Mouse (Mus musculus) layer of hippocampus, adult 9-10 months (tissue): Measurements from ENCODE around the gene Lenep.
"Not testable (repeated sequence)": the region's sequence is repeated elsewhere in the genome, so short reads cannot be mapped to it uniquely, and the experiment has no call there.

Experiments used
- DNase-seq: peaks from one replicate; pipeline ENCODE4 v3.0.0; 2022; ENCODE audit warnings: low spot score

The Lenep gene

GRCm38 (mm10) chr3:89402693-89403092 is at the start of gene Lenep:
Gene Lenep (minus strand): TSS chr3:89402793.
- DNase-seq = no peak

GRCm38 (mm10) chr3:89451916-89452315 is 49.3 kb upstream of the Lenep start:
- DNase-seq = no peak

DNA sequence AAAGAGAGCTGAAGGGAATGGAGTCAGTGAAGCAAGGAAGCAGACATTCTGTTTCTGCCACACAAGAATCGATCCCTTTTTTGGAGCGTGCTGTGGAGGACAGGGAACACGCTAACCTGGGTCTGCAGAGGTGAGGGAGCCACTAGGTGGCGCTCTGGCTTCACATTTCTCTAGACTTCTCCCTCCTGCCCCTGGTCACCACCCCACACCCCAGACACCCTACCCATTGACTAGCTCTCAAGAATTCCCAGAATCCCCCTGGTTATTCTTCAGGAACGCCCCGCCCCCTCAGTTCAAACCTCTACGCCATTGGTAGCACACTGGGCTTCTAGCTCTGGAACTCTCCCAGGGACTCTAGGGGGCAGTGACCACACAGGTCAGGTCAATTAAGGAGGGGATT is 46.9 kb upstream of the Lenep start:
- DNase-seq = peak; percentile 53

DNA sequence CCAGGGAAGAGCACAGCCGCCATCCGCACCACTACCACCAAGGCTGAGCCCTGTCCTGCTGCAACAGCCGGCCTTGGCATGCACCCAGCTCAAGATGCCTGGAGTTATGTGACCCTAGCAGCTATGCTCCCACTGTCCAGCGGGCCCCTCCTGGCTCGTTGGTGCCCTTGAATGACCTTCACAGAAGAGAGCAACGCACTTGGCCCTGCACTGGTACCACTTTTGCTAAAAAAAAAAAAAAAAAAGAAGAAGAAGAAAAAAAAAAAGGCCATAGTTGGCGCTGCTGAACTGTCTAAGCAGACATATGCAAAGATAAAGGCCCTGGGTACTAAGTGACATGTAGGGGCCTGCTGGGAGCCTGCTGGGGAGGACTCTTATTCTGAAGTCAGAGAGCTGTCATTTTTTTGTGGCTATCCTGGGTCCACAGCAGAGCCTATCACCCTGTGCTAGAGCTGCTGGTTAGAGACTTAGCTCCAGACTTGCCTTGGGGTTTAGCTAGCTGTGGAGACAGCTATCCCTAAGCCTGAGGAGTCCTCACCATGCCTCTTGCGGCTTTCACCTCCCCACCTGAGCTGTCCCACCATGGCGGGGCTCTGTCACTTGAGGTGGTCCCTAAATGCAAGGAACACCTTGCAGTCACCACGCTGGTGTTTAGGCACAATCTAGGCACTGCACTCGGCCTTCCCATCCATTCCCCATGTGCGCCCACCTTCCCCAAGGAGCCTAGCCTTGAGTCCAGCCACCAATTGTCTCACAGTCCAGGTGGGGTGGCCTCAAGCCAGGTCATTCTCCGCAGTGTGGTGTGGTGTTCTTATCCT is 46.3 kb upstream of the Lenep start:
- no peak for DNase-seq

- DNase-seq = no peak
These were observed 38.1 kb upstream of the Lenep start for GRCm38 (mm10) chr3:89440691-89441090.

DNA sequence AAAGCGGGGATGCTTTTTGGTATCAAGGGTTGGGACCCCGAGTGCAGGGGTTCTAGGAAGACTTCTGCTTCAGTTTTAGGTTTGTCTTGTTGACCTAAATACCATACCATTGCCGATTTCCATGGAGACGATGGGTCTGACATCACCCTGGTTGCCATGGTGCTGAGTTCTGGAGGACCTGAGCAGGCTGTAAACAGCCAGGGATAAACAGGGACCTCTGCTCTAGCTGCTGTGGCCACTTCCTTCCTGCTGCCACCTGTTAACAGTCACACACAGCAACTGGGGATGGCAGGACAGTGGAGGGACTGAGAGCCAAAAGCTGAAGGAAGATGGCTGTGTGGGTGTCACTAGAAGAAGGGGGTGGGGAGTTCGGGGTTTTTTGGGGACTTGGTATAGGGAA is 34.7 kb upstream of the Lenep start:
- no peak for DNase-seq

- no peak for DNase-seq
These were observed 33.9 kb upstream of the Lenep start, which contains the start of gene Pbxip1 for GRCm38 (mm10) chr3:89436176-89437113. Gene Pbxip1 (plus strand): TSS chr3:89436706.

GRCm38 (mm10) chr3:89435041-89435440 is 32.4 kb upstream of the Lenep start:
- no peak for DNase-seq

- DNase-seq = no peak
These were observed 31.9 kb upstream of the Lenep start for GRCm38 (mm10) chr3:89434532-89434931.

DNA sequence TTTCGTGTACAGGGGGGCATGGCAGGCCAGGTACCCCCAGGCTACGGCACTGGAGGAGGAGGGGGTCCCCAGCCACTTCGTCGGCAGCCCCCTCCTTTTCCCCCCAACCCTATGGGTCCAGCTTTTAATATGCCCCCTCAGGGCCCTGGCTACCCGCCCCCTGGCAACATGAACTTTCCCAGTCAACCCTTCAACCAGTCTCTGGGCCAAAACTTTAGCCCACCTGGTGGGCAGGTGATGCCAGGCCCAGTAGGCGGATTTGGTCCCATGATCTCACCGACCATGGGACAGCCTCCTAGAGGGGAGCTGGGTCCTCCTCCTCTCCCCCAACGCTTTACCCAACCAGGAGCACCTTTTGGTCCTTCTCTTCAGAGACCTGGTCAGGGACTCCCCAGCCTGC is 30.0 kb upstream of the Lenep start:
- no peak for DNase-seq

DNA sequence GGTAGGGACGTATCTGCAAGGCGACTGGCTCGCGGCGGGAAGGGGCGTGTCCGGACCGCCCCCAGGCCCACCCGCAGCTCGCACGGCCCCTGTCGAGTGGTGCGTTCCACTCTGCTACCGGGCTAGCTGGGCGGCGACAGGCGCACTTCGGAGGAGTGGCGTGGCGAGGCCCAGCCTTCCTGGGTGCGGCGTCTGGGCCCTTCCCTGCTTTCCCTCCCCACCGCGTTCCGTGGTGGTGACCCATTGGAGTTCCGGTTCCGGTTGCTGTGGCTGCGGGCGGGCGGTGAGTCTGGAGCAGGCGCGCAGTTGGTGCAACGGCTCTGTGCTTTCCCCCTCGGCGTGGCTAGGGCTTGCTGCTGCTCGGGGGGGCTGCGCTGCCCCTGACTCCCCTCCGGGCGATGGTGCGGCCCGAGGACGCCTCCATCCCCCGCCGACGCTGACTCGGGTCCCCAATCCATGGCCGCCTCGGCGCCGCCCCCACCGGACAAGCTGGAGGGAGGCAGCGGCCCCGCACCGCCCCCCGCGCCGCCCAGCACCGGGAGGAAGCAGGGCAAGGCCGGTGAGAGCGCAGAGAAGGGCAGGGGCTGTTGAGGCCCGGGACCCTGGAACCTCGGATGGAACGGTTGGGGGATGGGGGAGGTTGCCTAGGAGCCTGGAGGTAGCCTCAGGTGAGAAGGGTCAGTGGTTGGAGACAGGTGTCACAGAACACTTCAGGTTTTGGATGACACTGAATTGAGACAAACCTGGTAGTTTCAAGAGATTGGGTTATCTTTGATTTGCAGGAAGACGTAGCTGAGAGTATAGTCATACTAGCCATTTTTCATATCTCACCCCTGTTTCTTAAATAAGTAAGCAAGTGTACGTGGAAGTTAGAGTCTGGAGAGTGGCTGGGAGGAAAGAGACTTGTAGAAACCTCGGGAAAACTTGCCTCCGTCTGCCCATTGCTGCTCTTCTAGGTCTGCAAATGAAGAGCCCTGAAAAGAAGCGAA is 27.9 kb upstream of the Lenep start, which contains the start of gene Pygo2:
Gene Pygo2, plus strand, starts transcription at position 44 of the 989 bp plus-strand sequence.
- peak; percentile 74 for DNase-seq

DNA sequence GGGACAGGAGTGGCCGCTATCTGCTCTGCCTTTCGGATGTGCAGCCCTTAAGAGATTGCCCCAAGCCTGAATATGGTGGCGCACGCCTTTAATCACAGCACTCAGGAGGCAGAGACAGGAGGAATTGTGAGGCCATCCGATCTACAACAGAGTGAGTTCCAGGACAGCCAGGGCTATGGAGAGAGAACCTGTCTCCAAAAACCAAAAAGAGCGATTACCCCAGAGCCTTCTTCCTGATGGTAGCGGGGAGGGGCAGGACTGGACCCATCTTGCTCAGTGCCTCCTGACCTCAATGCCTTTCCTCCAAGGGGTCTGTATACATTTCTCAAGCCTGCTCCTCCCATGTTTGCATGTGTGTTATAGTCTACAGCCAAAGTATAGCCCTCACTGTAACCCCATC is 26.4 kb upstream of the Lenep start:
- DNase-seq = not testable (repeated sequence)

- no peak for DNase-seq
These were observed 23.3 kb upstream of the Lenep start for GRCm38 (mm10) chr3:89425876-89426275.

- no peak for DNase-seq
These were observed 22.5 kb upstream of the Lenep start for GRCm38 (mm10) chr3:89425141-89425525.

DNA sequence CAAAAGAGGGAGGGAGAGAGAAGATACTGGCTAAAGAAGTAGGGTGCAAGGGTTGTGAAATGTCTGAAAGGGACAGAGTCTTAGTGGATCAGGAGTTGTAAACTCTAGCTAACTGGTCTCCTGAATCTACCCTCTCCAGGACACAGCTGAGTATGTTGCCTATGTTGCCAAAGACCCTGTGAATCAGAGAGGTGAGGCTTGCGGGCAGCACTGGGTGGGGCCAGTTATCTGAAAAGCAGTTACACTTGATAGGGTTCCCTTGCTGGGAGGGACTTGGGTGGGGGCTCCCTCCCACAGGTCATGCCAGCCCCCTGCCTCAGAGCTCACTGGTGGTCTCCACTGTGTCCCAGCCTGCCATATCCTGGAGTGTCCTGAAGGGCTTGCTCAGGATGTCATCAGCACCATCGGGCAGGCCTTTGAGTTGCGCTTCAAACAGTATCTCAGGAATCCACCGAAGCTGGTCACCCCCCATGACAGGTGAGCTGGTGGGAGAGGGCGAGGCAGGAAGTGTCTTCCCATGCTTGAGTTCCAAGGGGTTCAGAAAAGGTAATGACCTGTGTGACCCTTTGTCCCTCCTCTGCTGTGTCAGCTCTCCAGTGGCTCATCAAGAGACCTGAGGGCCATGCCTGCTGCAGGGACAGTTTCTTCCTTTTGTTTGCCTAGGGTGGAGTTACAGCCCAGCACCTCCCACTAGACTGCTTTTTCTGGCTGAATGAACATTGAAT is 22.0 kb upstream of the Lenep start:
- no peak for DNase-seq

- no peak for DNase-seq
These were observed 20.1 kb upstream of the Lenep start for GRCm38 (mm10) chr3:89422556-89423205.

DNA sequence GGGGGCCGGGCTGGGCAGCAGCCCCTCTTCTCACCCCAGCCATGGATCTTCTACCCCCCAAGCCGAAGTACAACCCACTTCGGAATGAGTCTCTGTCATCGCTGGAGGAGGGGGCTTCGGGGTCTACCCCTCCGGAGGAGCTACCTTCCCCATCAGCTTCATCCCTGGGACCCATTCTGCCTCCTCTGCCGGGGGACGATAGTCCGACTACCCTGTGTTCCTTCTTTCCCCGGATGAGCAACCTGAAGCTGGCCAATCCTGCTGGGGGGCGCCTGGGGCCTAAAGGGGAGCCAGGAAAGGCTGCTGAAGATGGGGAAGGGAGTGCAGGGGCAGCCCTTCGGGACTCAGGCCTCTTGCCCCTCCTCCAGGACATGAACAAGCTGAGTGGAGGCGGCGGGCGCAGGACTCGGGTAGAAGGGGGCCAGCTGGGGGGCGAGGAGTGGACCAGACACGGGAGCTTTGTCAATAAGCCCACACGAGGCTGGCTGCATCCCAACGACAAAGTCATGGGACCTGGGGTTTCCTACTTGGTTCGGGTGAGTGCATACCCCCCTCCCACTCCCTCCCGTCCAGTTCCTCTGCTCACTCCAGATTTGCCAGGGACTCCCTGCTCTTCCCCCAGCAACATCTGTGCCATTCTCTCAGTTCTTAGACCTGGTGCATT is 19.3 kb upstream of the Lenep start:
- no peak for DNase-seq

DNA sequence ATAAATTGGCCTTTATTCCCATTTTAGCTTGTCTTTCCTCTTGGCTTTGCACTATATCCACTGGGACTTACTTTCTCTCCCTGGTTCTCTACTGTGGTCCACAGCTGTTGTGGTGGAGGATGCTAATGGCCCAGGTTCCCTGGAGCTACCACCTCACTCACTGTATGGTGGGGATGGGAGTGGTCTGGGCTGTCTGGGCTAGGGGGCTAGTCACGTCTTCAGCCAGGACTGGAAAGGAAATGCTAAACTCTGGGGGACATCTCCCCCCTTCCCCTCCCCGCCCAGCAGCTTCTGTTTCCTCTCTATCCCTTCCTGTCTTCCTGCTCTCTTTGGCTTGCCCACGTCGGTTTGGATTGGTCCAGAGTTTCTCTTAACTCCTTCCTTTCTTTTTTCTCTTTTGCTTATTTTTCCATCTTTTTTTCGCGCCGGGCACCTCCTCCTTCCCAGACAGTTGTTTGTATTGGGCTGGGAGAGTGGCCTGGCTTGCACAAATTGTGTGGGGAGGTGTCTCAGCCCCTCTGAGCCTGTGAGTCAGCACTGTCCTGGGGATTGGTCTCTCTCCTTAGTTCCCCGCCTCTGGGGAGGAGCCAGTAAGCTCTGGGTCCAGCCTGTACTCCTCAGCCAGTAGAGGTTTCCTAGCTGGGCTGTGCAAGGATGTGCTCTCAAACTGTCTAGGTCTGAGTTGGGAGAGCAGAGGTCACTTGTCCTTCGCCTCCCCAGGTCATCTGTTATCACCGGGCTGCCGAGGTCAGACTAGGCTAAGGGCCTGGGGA is 18.6 kb upstream of the Lenep start:
- DNase-seq = no peak

GRCm38 (mm10) chr3:89420421-89420820 is 17.8 kb upstream of the Lenep start:
- DNase-seq = no peak
